Mouse (Mus musculus): ENCODE data around the gene Glis3. TPM values are rescaled to one million over a fixed set of nuclear protein-coding genes. Genes with fewer than 3 reads are reported as not detected.

The Glis3 gene
- polyA plus RNA-seq, 1 experiment from 2014 or later: 0.15 TPM

GRCm38 (mm10) chr19:28277104-28277503 lies 402.8 kb downstream of the Glis3 start:
- H3K9me3 ChIP-seq (replicated peaks): no peaks in the 10 kb centered on the region
- no peak for ATAC-seq (ENCODE audit: insufficient read depth)

GRCm38 (mm10) chr19:28274501-28274900 lies 405.4 kb downstream of the Glis3 start:
- no peak for ATAC-seq (ENCODE audit: insufficient read depth)
- WGBS (ENCODE audit: insufficient replicate concordance): 37% methylated on average over 2 of the region's 2 CpGs
- no peaks in the 10 kb centered on the region for H3K4me1 ChIP-seq (replicated peaks)
- H3K9ac ChIP-seq: no peak overlapping the region
- H3K27ac ChIP-seq (replicated peaks): no peak overlapping the region
- no peak overlapping the region for H3K4me3 ChIP-seq (replicated peaks)
- H3K4me2 ChIP-seq: no peak overlapping the region
- H3K9me3 ChIP-seq (replicated peaks): no peaks in the 10 kb centered on the region
- H3K36me3 ChIP-seq (replicated peaks): no peaks in the 10 kb centered on the region
- H3K27me3 ChIP-seq: no peaks in the 10 kb centered on the region

More at GRCm38 (mm10) chr19:28277104-28277503, 402.8 kb downstream of the Glis3 start:
- H3K4me3 ChIP-seq (replicated peaks): no peak overlapping the region
- H3K4me1 ChIP-seq (replicated peaks): no peaks in the 10 kb centered on the region
- no peak overlapping the region for H3K9ac ChIP-seq
- no peaks in the 10 kb centered on the region for H3K36me3 ChIP-seq (replicated peaks)
- H3K4me2 ChIP-seq: no peak overlapping the region
- no peak overlapping the region for H3K27ac ChIP-seq (replicated peaks)
- 67% methylated on average over 2 of the region's 2 CpGs for WGBS (ENCODE audit: insufficient replicate concordance)
- no peaks in the 10 kb centered on the region for H3K27me3 ChIP-seq

- Histone ChIP-seq H3K9me3 (replicated peaks) (no peaks in the 10 kb centered on the region), H3K4me2 (no peak overlapping the region), H3K4me1 (replicated peaks) (no peaks in the 10 kb centered on the region), H3K27ac (replicated peaks) (no peak overlapping the region), H3K9ac (no peak overlapping the region), H3K27me3 (no peaks in the 10 kb centered on the region), H3K36me3 (replicated peaks) (no peaks in the 10 kb centered on the region), H3K4me3 (replicated peaks) (no peak overlapping the region)
- 50% methylated on average over 4 of the region's 4 CpGs for WGBS (ENCODE audit: insufficient replicate concordance)
- ATAC-seq (ENCODE audit: insufficient read depth): no peak
Observed at GRCm38 (mm10) chr19:28273946-28274345, 405.9 kb downstream of the Glis3 start.

GRCm38 (mm10) chr19:28266850-28267249 lies 413.0 kb downstream of the Glis3 start:
- 60% methylated on average over 8 of the region's 8 CpGs for WGBS (ENCODE audit: insufficient replicate concordance)
- Histone ChIP-seq H3K9ac (no peak overlapping the region), H3K4me1 (replicated peaks) (no peaks in the 10 kb centered on the region), H3K27ac (replicated peaks) (no peak overlapping the region), H3K4me3 (replicated peaks) (no peak overlapping the region), H3K4me2 (no peak overlapping the region), H3K27me3 (no peaks in the 10 kb centered on the region), H3K9me3 (replicated peaks) (no peaks in the 10 kb centered on the region), H3K36me3 (replicated peaks) (no peaks in the 10 kb centered on the region)
- no peak for ATAC-seq (ENCODE audit: insufficient read depth)

- Histone ChIP-seq H3K4me3 (replicated peaks) (no peak overlapping the region), H3K27ac (replicated peaks) (no peak overlapping the region), H3K36me3 (replicated peaks) (no peaks in the 10 kb centered on the region), H3K4me1 (replicated peaks) (no peaks in the 10 kb centered on the region), H3K27me3 (no peaks in the 10 kb centered on the region), H3K4me2 (no peak overlapping the region), H3K9ac (no peak overlapping the region), H3K9me3 (replicated peaks) (no peaks in the 10 kb centered on the region)
- ATAC-seq (ENCODE audit: insufficient read depth): no peak
- WGBS (ENCODE audit: insufficient replicate concordance): 64% methylated on average over 2 of the region's 2 CpGs
Observed at GRCm38 (mm10) chr19:28265776-28266175, 414.1 kb downstream of the Glis3 start.

GRCm38 (mm10) chr19:28258907-28259675 lies 420.8 kb downstream of the Glis3 start:
- Histone ChIP-seq H3K4me3 (replicated peaks) (no peak overlapping the region), H3K27me3 (no peaks in the 10 kb centered on the region), H3K9ac (no peak overlapping the region), H3K4me1 (replicated peaks) (no peaks in the 10 kb centered on the region), H3K9me3 (replicated peaks) (no peaks in the 10 kb centered on the region), H3K27ac (replicated peaks) (no peak overlapping the region), H3K36me3 (replicated peaks) (no peaks in the 10 kb centered on the region), H3K4me2 (no peak overlapping the region)
- no peak for ATAC-seq (ENCODE audit: insufficient read depth)
- WGBS (ENCODE audit: insufficient replicate concordance): 73% methylated on average over 18 of the region's 18 CpGs

- no peaks in the 10 kb centered on the region for H3K9me3 ChIP-seq (replicated peaks)
- no peak overlapping the region for H3K9ac ChIP-seq
- ATAC-seq (ENCODE audit: insufficient read depth): no peak
- no peaks in the 10 kb centered on the region for H3K27me3 ChIP-seq
- no peaks in the 10 kb centered on the region for H3K36me3 ChIP-seq (replicated peaks)
- no peak overlapping the region for H3K4me2 ChIP-seq
- no peaks in the 10 kb centered on the region for H3K4me1 ChIP-seq (replicated peaks)
- H3K4me3 ChIP-seq (replicated peaks): no peak overlapping the region
- no peak overlapping the region for H3K27ac ChIP-seq (replicated peaks)
- WGBS (ENCODE audit: insufficient replicate concordance): 59% methylated on average over 3 of the region's 3 CpGs
Observed at GRCm38 (mm10) chr19:28258480-28258879, 421.4 kb downstream of the Glis3 start.

GRCm38 (mm10) chr19:28247345-28247744 lies 432.5 kb downstream of the Glis3 start:
- no peak overlapping the region for H3K9ac ChIP-seq
- no peak overlapping the region for H3K4me3 ChIP-seq (replicated peaks)
- H3K27ac ChIP-seq (replicated peaks): no peak overlapping the region
- no peaks in the 10 kb centered on the region for H3K4me1 ChIP-seq (replicated peaks)
- no peaks in the 10 kb centered on the region for H3K9me3 ChIP-seq (replicated peaks)
- no peaks in the 10 kb centered on the region for H3K36me3 ChIP-seq (replicated peaks)
- no peaks in the 10 kb centered on the region for H3K27me3 ChIP-seq
- ATAC-seq (ENCODE audit: insufficient read depth): no peak
- H3K4me2 ChIP-seq: no peak overlapping the region
- WGBS (ENCODE audit: insufficient replicate concordance): 70% methylated on average over 7 of the region's 7 CpGs

- Histone ChIP-seq H3K9ac (no peak overlapping the region), H3K4me2 (no peak overlapping the region), H3K36me3 (replicated peaks) (no peaks in the 10 kb centered on the region), H3K4me1 (replicated peaks) (no peaks in the 10 kb centered on the region), H3K27me3 (no peaks in the 10 kb centered on the region), H3K9me3 (replicated peaks) (no peaks in the 10 kb centered on the region), H3K27ac (replicated peaks) (no peak overlapping the region), H3K4me3 (replicated peaks) (no peak overlapping the region)
- ATAC-seq (ENCODE audit: insufficient read depth): no peak
- 67% methylated on average over 5 of the region's 5 CpGs for WGBS (ENCODE audit: insufficient replicate concordance)
Observed at GRCm38 (mm10) chr19:28246186-28246585, 433.7 kb downstream of the Glis3 start.

- no peak overlapping the region for H3K4me2 ChIP-seq
- no peaks in the 10 kb centered on the region for H3K4me1 ChIP-seq (replicated peaks)
- H3K27me3 ChIP-seq: no peaks in the 10 kb centered on the region
- no peaks in the 10 kb centered on the region for H3K36me3 ChIP-seq (replicated peaks)
- 53% methylated on average over 4 of the region's 4 CpGs for WGBS (ENCODE audit: insufficient replicate concordance)
- H3K9me3 ChIP-seq (replicated peaks): no peaks in the 10 kb centered on the region; the same call in 1 of the 2 replicates
- no peak overlapping the region for H3K9ac ChIP-seq
- no peak overlapping the region for H3K27ac ChIP-seq (replicated peaks)
- ATAC-seq (ENCODE audit: insufficient read depth): no peak
- H3K4me3 ChIP-seq (replicated peaks): no peak overlapping the region
Observed at GRCm38 (mm10) chr19:28238073-28238472, 441.8 kb downstream of the Glis3 start.

GRCm38 (mm10) chr19:28237621-28238020 lies 442.3 kb downstream of the Glis3 start:
- Histone ChIP-seq H3K4me1 (replicated peaks) (no peaks in the 10 kb centered on the region), H3K9ac (no peak overlapping the region), H3K36me3 (replicated peaks) (no peaks in the 10 kb centered on the region), H3K4me2 (no peak overlapping the region), H3K27me3 (no peaks in the 10 kb centered on the region), H3K9me3 (replicated peaks) (no peaks in the 10 kb centered on the region; the same call in 1 of the 2 replicates), H3K4me3 (replicated peaks) (no peak overlapping the region), H3K27ac (replicated peaks) (no peak overlapping the region)
- ATAC-seq (ENCODE audit: insufficient read depth): no peak
- WGBS (ENCODE audit: insufficient replicate concordance): 72% methylated on average over 2 of the region's 2 CpGs

GRCm38 (mm10) chr19:28235571-28235970 lies 444.3 kb downstream of the Glis3 start:
- no peaks in the 10 kb centered on the region for H3K36me3 ChIP-seq (replicated peaks)
- no peak for ATAC-seq (ENCODE audit: insufficient read depth)
- 49% methylated on average over 5 of the region's 5 CpGs for WGBS (ENCODE audit: insufficient replicate concordance)
- no peaks in the 10 kb centered on the region for H3K27me3 ChIP-seq
- no peaks in the 10 kb centered on the region for H3K4me1 ChIP-seq (replicated peaks)
- H3K9ac ChIP-seq: no peak overlapping the region
- no peak overlapping the region for H3K4me2 ChIP-seq
- H3K9me3 ChIP-seq (replicated peaks): no peaks in the 10 kb centered on the region; the same call in 1 of the 2 replicates
- H3K27ac ChIP-seq (replicated peaks): no peak overlapping the region
- H3K4me3 ChIP-seq (replicated peaks): no peak overlapping the region
